Mouse (Mus musculus): ENCODE results near the gene Amigo3.

DNA sequence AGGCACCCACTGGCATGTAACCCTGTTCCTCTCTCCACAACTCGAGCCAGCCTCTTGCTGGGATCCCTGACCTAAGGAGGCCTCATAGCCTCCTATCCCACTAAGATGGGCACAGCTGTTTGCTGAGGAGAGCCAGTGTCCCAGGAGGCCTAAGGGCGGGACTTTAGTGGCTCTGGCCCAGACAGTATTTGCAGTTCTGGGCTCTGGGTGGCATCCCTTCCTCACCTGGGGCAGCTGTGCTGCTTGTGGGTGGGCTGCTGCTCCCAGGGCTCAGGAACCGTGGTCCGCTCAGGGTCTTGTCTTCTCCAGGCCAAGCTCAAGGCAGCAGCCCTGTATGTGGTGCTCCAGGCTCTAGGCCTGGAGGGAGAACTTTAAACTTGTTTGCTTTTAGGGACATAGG lies 6.4 kb upstream of the Amigo3 start:
- no peak for TF ChIP-seq CTCF (IDR thresholded peaks at IDR 0.05; ENCODE audit: borderline replicate concordance, insufficient read depth, low read length)
- no peak for TF ChIP-seq POLR2A (IDR thresholded peaks at IDR 0.05; ENCODE audit: low read depth, low read length)

Measured in embryonic fibroblast, embryonic 13.5 days (primary cell).